Mouse (Mus musculus) midbrain, embryonic 14.5 days (tissue): ENCODE results near the gene Gnptg. TPM values are rescaled to one million over a fixed set of nuclear protein-coding genes. Genes with fewer than 3 reads are reported as not detected.

ENCODE experiments used
- ATAC-seq: fragments of 200-750 bp; cut with Nextera tagmentation; 2 replicates; pipeline ENCODE4 v1.8.0; 2017; ENCODE audit warnings: moderate number of reproducible peaks, moderate library complexity; ENCODE audit not compliant: low FRiP score, low TSS enrichment
- DNase-seq: peaks from one replicate; pipeline ENCODE4 v3.0.0-alpha.2; 2015
- H3K27ac ChIP-seq: fragments of 300-500 bp; sonication (generic); replicated peaks from 2 replicates; pipeline ENCODE4 v1.5.1; 2014; ENCODE audit warnings: mild to moderate bottlenecking, low read depth, low read length, moderate library complexity
- H3K27me3 ChIP-seq: fragments of 300-500 bp; sonication (generic); 2 replicates; pipeline ENCODE4 v1.6.1; 2014; ENCODE audit warnings: low read length, control low read depth, mixed read lengths; ENCODE audit not compliant: control insufficient read depth, insufficient read depth
- H3K36me3 ChIP-seq: fragments of 300-500 bp; sonication (generic); 2 replicates; pipeline ENCODE4 v1.6.1; 2014; ENCODE audit warnings: low read length, control low read depth; ENCODE audit not compliant: control insufficient read depth, insufficient read depth
- H3K4me1 ChIP-seq: fragments of 300-500 bp; sonication (generic); 2 replicates; pipeline ENCODE4 v1.6.1; 2014; ENCODE audit warnings: mild to moderate bottlenecking, antibody characterized with exemption, low read length, control low read depth; ENCODE audit not compliant: control insufficient read depth, insufficient read depth
- H3K4me2 ChIP-seq: fragments of 300-500 bp; sonication (generic); 2 replicates; pipeline ENCODE4 v1.6.1; 2014; ENCODE audit warnings: mild to moderate bottlenecking, low read length, moderate library complexity
- H3K4me3 ChIP-seq: fragments of 300-500 bp; sonication (generic); replicated peaks from 2 replicates; pipeline ENCODE4 v1.5.1; 2014; ENCODE audit warnings: low read depth, low read length
- H3K9ac ChIP-seq: fragments of 300-500 bp; sonication (generic); replicated peaks from 2 replicates; pipeline ENCODE4 v1.6.1; 2014; ENCODE audit warnings: mild to moderate bottlenecking, low read length, moderate library complexity
- H3K9me3 ChIP-seq: fragments of 300-500 bp; sonication (generic); 2 replicates; pipeline ENCODE4 v1.6.1; 2016; ENCODE audit warnings: low read length, control low read depth, mixed read lengths; ENCODE audit not compliant: control insufficient read depth
- WGBS: fragments of 180-500 bp; shearing (Covaris S2); extraction: QIAGEN DNeasy Blood & Tissue Kit; methylation state at CpG from one replicate; pipeline ENCODE4 v1.1.7; 2014; 5-methylcytosine and 5-hydroxymethylcytosine counted together
- polyA plus RNA-seq: library from polyadenylated mRNA; unstranded; fragments of >200 nt; fragmentation: Nextera tagmentation; extraction: Ambion mirVana; gene quantifications from 2 replicates; pipeline ENCODE4 v1.2.1, GENCODE M21; 2014

Gene Gnptg
- polyA plus RNA-seq, 1 experiment from 2014 or later: 79.0 TPM

DNA sequence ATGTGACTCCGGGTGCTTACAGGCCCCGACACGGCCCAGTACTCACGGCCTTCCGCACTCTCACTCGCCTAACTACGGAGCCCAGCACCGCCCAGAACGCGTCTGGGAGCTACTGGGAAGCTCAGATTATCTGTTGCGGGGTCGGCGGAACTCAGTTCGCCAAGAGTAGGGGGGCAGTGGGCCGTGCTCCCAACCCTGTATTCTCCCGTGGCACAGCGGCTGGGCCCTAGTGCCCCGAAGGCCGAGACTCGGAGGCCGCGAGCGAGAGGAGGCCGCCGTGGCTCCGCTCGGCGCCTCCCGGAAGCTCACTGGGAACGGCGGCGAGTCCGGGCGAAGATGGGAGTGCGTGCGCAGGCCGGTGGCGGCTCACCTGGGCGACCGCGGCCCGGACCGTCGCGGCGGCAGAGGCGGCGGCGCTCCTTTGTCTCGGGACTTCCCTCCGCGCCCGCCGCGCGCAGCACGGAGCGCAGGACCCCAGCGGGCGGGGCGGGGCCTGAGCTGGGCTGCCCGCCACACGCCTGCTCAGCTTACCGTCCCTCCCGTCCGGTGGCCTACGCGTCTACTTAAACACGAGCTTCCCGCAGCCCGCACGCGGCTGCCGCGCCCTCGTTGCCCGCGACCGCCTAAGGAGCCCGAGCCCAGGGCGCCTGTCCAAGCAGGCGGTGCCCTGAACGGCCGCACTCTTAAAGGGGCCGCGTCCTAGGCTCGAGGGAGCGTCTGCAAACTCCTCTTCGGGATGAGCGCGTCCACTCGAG, 33.2 kb upstream of the Gnptg start:
- peak overlapping the region; percentile 71 for H3K4me3 ChIP-seq
- ATAC-seq: peak; percentile 91
- DNase-seq: peak; percentile 94
- H3K9ac ChIP-seq: peak overlapping the region; percentile 98
- peak overlapping the region; percentile 99 for H3K4me2 ChIP-seq
- H3K27me3 ChIP-seq: no peaks in the 10 kb centered on the region
- H3K4me1 ChIP-seq: peaks cover 21% of the 10 kb centered on the region
- H3K36me3 ChIP-seq: peaks cover 17% of the 10 kb centered on the region
- no peaks in the 10 kb centered on the region for H3K9me3 ChIP-seq
- peak overlapping the region; percentile 97 for H3K27ac ChIP-seq
- WGBS: under 1% methylated on average over 92 of the region's 92 CpGs

- ATAC-seq (no peak), DNase-seq (no peak)
- Histone ChIP-seq H3K4me2 (peak overlapping the region; percentile 99), H3K4me3 (peak overlapping the region; percentile 71), H3K36me3 (peaks cover 25% of the 10 kb centered on the region), H3K9ac (peak overlapping the region; percentile 98), H3K27me3 (no peaks in the 10 kb centered on the region), H3K9me3 (no peaks in the 10 kb centered on the region), H3K27ac (no peak overlapping the region), H3K4me1 (peaks cover 21% of the 10 kb centered on the region)
- under 1% methylated on average over 10 of the region's 10 CpGs for WGBS
These were observed 32.4 kb upstream of the Gnptg start for GRCm38 (mm10) chr17:25272326-25272725.

- H3K9ac ChIP-seq: no peak overlapping the region
- ATAC-seq (no peak), DNase-seq (no peak)
- WGBS: 90% methylated on average over 2 of the region's 2 CpGs
- peak overlapping the region; percentile 71; the same call in 1 of the 2 replicates for H3K4me3 ChIP-seq
- H3K4me1 ChIP-seq: peaks cover 21% of the 10 kb centered on the region
- H3K9me3 ChIP-seq: no peaks in the 10 kb centered on the region
- peak overlapping the region; percentile 99 for H3K4me2 ChIP-seq
- peaks cover 40% of the 10 kb centered on the region for H3K36me3 ChIP-seq
- H3K27ac ChIP-seq: no peak overlapping the region
- no peaks in the 10 kb centered on the region for H3K27me3 ChIP-seq
These were observed 30.9 kb upstream of the Gnptg start for GRCm38 (mm10) chr17:25270795-25271335.

- Histone ChIP-seq H3K27ac (no peak overlapping the region), H3K4me2 (no peak overlapping the region), H3K36me3 (peaks cover 81% of the 10 kb centered on the region), H3K4me3 (no peak overlapping the region), H3K9me3 (no peaks in the 10 kb centered on the region), H3K27me3 (no peaks in the 10 kb centered on the region), H3K4me1 (no peaks in the 10 kb centered on the region), H3K9ac (no peak overlapping the region)
- no peak for ATAC-seq
- no peak for DNase-seq
- WGBS: 79% methylated on average over 3 of the region's 3 CpGs
These were observed 24.5 kb upstream of the Gnptg start for GRCm38 (mm10) chr17:25264453-25264852.

DNA sequence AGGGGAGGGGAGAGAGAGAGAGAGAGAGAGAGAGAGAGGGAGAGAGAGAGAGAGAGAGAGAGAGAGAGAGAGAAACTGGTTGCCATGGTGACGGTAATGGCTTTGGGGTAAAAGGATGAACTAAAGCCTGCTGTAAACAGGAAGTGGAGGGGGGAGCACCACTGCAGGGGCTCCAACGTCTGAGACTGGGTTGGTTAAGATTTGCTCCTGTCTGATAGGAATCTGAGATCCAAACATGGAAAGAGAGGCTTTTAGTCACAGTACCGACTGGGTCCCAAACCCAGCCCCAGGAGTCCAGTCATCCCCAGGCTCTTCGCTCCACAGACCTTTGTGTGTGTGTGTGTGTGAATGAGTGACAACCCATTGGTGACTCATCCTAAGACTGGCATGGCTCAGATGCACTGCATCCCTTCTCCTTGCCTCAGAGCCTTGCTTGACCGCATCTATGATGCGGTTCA, 17.9 kb upstream of the Gnptg start:
- H3K4me1 ChIP-seq: peaks cover 37% of the 10 kb centered on the region
- no peak overlapping the region for H3K4me2 ChIP-seq
- H3K27ac ChIP-seq: no peak overlapping the region
- ATAC-seq (no peak), DNase-seq (peak; percentile 57)
- no peak overlapping the region for H3K4me3 ChIP-seq
- H3K9ac ChIP-seq: no peak overlapping the region; the same call in 1 of the 2 replicates
- no peaks in the 10 kb centered on the region for H3K9me3 ChIP-seq
- WGBS: 51% methylated on average over 6 of the region's 6 CpGs
- peaks cover 27% of the 10 kb centered on the region for H3K36me3 ChIP-seq
- peaks cover 10% of the 10 kb centered on the region; the same call in 1 of the 2 replicates for H3K27me3 ChIP-seq

DNA sequence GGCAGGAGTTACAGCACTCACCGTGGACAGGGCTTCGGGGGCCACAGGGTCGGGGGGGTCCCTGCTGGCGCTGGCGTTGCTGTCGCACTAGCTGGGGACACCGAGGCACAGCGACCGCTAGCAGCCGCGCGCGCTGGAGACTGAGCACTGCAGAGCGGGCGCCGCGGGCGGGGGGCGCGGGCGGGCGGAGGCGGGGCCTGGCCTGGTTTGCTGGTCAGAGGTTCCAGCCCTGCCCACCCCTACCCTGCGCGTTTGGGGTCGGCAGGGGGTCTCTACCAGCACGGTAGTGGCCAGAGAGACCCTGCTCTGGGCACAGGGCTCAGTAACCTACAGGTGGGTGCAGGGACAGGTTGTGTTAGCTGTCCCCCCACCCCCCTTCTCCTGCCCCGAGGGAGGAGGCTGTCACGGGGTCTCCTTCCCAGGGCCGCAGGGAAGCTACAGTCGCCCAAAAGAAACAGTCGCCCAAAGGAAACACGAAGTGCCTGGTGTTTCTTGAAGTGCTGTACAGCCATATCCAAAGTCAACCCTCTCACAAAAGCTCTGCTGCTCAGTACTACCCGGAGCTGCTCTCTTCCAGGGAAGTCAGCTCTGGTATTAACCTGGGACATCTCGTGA, 16.3 kb upstream of the Gnptg start, which contains the start of gene Baiap3:
Baiap3 (minus strand) TSS at position 225 of the 615 bp plus-strand sequence.
- ATAC-seq: peak; percentile 55; the same call in 1 of the 2 replicates

GRCm38 (mm10) chr17:25255110-25255509, 15.2 kb upstream of the Gnptg start:
- WGBS: 82% methylated on average over 2 of the region's 2 CpGs
- H3K4me2 ChIP-seq: no peak overlapping the region
- H3K9me3 ChIP-seq: no peaks in the 10 kb centered on the region
- no peak overlapping the region for H3K4me3 ChIP-seq
- no peak for DNase-seq
- peaks cover 19% of the 10 kb centered on the region for H3K36me3 ChIP-seq
- H3K27me3 ChIP-seq: peaks cover 10% of the 10 kb centered on the region; the same call in 1 of the 2 replicates
- no peak overlapping the region for H3K27ac ChIP-seq
- no peak for ATAC-seq
- peaks cover 49% of the 10 kb centered on the region for H3K4me1 ChIP-seq
- H3K9ac ChIP-seq: 0 out of 2 replicates have a peak overlapping the region, but pooled peaks have one; percentile 12

More for the DNA sequence above, 16.3 kb upstream of the Gnptg start, which contains the start of gene Baiap3:
- peak within 1 kb of the TSS; percentile 28 for H3K4me3 ChIP-seq
- peak within 1 kb of the TSS; percentile 37 for H3K9ac ChIP-seq
- peaks cover 10% of the 10 kb centered on the region; the same call in 1 of the 2 replicates for H3K27me3 ChIP-seq
- peak; percentile 68 for DNase-seq
- no peaks in the 10 kb centered on the region for H3K9me3 ChIP-seq
- H3K4me1 ChIP-seq: peaks cover 49% of the 10 kb centered on the region
- H3K4me2 ChIP-seq: peak within 1 kb of the TSS; percentile 61
- WGBS: 4% methylated on average over 35 of the region's 35 CpGs
- peaks cover 21% of the 10 kb centered on the region for H3K36me3 ChIP-seq
- H3K27ac ChIP-seq: no peak within 1 kb of the TSS

DNA sequence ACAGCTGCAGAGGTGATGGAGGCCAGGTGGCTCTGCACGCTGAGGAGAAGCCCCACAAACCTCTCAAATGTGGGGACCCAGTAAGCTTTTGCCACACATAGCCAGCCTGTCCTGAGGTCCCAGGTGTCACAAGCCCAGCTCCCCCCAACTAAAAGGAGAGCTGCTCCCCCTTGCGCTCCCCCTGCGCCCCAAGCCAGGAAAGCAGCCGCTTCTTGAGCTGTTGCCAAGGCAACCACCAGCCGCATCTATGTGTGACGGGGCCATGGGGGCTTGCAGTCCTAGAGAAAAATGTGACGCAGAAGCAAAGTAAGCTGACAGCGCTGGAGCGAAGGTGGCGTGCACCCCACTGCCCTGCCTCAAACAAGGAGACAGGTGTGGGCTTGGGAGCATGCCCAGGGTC, 13.8 kb upstream of the Gnptg start:
- peak overlapping the region; percentile 34 for H3K9ac ChIP-seq
- H3K4me3 ChIP-seq: no peak overlapping the region
- peaks cover 10% of the 10 kb centered on the region; the same call in 1 of the 2 replicates for H3K27me3 ChIP-seq
- H3K9me3 ChIP-seq: no peaks in the 10 kb centered on the region
- DNase-seq (peak; percentile 84), ATAC-seq (no peak)
- WGBS: under 1% methylated on average over 10 of the region's 10 CpGs
- peak overlapping the region; percentile 47 for H3K4me2 ChIP-seq
- H3K36me3 ChIP-seq: peaks cover 6% of the 10 kb centered on the region; the same call in 1 of the 2 replicates
- peak overlapping the region; percentile 88 for H3K27ac ChIP-seq
- peaks cover 49% of the 10 kb centered on the region for H3K4me1 ChIP-seq
